Mouse (Mus musculus) ES-E14 (cell line): ENCODE data around the gene Trappc5. TPM values are rescaled to one million over a fixed set of nuclear protein-coding genes. Genes with fewer than 3 reads are reported as not detected.

ENCODE experiments used
- DNase-seq: peaks from one replicate; pipeline ENCODE4 v3.0.0-alpha.2; 2013; ENCODE audit warnings: low read depth, low spot score
- H3K27ac ChIP-seq: 2 replicates; pipeline ENCODE4 v1.5.1; 2012; ENCODE audit warnings: low read depth, mild to moderate bottlenecking, low read length, moderate library complexity, mixed read lengths; ENCODE audit not compliant: poor library complexity, insufficient read depth, severe bottlenecking
- H3K36me3 ChIP-seq: 2 replicates; pipeline ENCODE4 v1.6.1; 2012; ENCODE audit warnings: mild to moderate bottlenecking, low read length, moderate library complexity, mixed read lengths; ENCODE audit not compliant: control insufficient read depth, poor library complexity, insufficient read depth, severe bottlenecking
- H3K4me1 ChIP-seq, 2 experiments: fragments of 150-350 bp in 1 of 2; sonication (generic) in 1 of 2; 2 replicates each; pipeline ENCODE4 v1.6.1; 2012; ENCODE audit warnings: low read length in 2 of 2, mild to moderate bottlenecking in 1 of 2, mixed read lengths in 1 of 2; ENCODE audit not compliant: control insufficient read depth in 2 of 2, insufficient read depth in 2 of 2, poor library complexity in 1 of 2
- H3K4me3 ChIP-seq, 2 experiments: fragments of 150-350 bp in 1 of 2; sonication (generic) in 1 of 2; 2 replicates each; pipeline ENCODE4 v1.5.1; 2012; ENCODE audit warnings: low read length in 2 of 2, low read depth in 1 of 2, mild to moderate bottlenecking in 1 of 2, mixed read lengths in 1 of 2; ENCODE audit not compliant: insufficient read depth in 1 of 2, poor library complexity in 1 of 2, severe bottlenecking in 1 of 2
- H3K9ac ChIP-seq: 2 replicates; pipeline ENCODE4 v1.6.1; 2012; ENCODE audit warnings: low read depth, mild to moderate bottlenecking, low read length, mixed read lengths; ENCODE audit not compliant: poor library complexity, insufficient read depth, severe bottlenecking
- H3K9me3 ChIP-seq: fragments of 150-350 bp; sonication (generic); 2 replicates; pipeline ENCODE4 v1.6.1; 2012; ENCODE audit warnings: low read depth, mild to moderate bottlenecking, low read length; ENCODE audit not compliant: control insufficient read depth, insufficient read depth
- CHD2 ChIP-seq: IDR thresholded peaks from 2 replicates; pipeline ENCODE4 v1.6.1; 2014; ENCODE audit warnings: mild to moderate bottlenecking, low read depth, low read length, inconsistent platforms
- HCFC1 ChIP-seq: IDR thresholded peaks from 2 replicates; pipeline ENCODE4 v1.6.1; 2012; ENCODE audit warnings: low read length, inconsistent platforms, borderline replicate concordance; ENCODE audit not compliant: insufficient read depth
- MAFK ChIP-seq: IDR thresholded peaks from 2 replicates; pipeline ENCODE4 v1.6.1; 2014; ENCODE audit warnings: mild to moderate bottlenecking, low read depth, low read length, inconsistent platforms; ENCODE audit not compliant: insufficient read depth
- ZC3H11A ChIP-seq: IDR thresholded peaks from 2 replicates; pipeline ENCODE4 v1.6.1; 2012; ENCODE audit warnings: low read depth, mild to moderate bottlenecking, inconsistent platforms, low read length, borderline replicate concordance
- ZNF384 ChIP-seq: IDR thresholded peaks from 2 replicates; pipeline ENCODE4 v1.6.1; 2012; ENCODE audit warnings: low read depth, low read length, inconsistent platforms
- in situ Hi-C, 2 experiments: fragments of 600-800 bp; cut with MboI; formaldehyde crosslinking; loops; one replicate each; pipeline ENCODE4 v1.15.1; 2025; ENCODE audit warnings: low sequenced_read_pairs in 2 of 2, inconsistent platforms in 1 of 2; ENCODE audit not compliant: unreplicated experiment in 2 of 2
- total RNA-seq: library from RNA; depleted of rRNA; stranded (reverse); fragments of 300-350 nt; gene quantifications from 2 replicates; pipeline ENCODE4 v1.2.3, GENCODE M21; 2012

Gene Trappc5
- total RNA-seq, 1 experiment: 20.4 TPM

DNA sequence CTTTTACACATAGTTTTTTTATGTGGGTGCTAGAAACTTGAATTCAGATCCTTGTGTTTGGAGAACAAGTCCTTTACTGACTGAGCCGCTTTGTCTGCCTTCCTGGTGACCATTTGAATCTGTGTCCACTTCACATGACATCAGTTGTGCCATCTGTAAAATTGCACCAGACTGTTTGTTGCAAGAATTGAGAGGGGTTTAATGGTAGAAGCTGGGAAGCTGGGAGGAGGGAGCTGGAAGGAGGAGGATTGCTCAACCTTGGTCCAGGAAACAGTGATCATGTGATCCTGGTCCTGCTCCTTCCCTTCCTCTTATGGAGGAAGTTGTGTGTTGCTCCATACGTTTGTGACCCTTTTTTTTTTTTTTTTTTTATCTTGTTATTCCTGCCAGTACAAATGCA lies 27.8 kb upstream of the Trappc5 start:
- no peak overlapping the region for H3K9ac ChIP-seq
- H3K4me1 ChIP-seq: peaks cover 0 to 13% of the 10 kb centered on the region in 2 experiments; a peak in 3 of 4 replicates
- DNase-seq: no peak
- H3K9me3 ChIP-seq: no peaks in the 10 kb centered on the region
- in situ Hi-C loops: no loop called here
- no peak overlapping the region for H3K4me3 ChIP-seq
- no peaks in the 10 kb centered on the region; the same call in 1 of the 2 replicates for H3K36me3 ChIP-seq
- TF ChIP-seq HCFC1 (no peak), ZC3H11A (no peak), ZNF384 (no peak), CHD2 (no peak), MAFK (no peak)
- no peak overlapping the region for H3K27ac ChIP-seq

DNA sequence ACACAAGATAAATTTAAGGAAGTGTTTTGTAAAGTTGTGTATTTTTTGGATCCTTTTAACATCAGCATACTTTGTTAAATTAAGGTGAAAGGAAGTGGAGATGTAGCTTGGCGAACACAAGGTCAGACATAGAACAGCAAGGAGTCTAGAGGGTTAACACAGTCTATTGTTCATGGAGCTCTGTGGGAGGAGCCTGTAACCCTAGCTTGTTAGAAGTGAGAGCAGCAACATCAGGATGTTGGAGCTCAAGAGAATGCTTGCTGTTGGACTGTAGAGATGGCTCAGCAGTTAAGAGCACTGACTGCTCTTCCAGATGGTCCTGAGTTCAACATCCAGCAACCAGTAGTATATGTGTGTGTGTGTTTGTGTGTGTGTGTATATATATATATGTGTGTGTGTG lies 27.1 kb upstream of the Trappc5 start:
- in situ Hi-C loops: no loop called here
- Histone ChIP-seq H3K36me3 (no peaks in the 10 kb centered on the region), H3K9ac (no peak overlapping the region), H3K27ac (no peak overlapping the region), H3K4me1 (peaks cover 0 to 13% of the 10 kb centered on the region in 2 experiments; a peak in 3 of 4 replicates), H3K4me3 (no peak overlapping the region), H3K9me3 (no peaks in the 10 kb centered on the region)
- no peak for TF ChIP-seq MAFK
- TF ChIP-seq CHD2: no peak
- TF ChIP-seq ZNF384: no peak
- TF ChIP-seq HCFC1: no peak
- TF ChIP-seq ZC3H11A: no peak
- no peak for DNase-seq

DNA sequence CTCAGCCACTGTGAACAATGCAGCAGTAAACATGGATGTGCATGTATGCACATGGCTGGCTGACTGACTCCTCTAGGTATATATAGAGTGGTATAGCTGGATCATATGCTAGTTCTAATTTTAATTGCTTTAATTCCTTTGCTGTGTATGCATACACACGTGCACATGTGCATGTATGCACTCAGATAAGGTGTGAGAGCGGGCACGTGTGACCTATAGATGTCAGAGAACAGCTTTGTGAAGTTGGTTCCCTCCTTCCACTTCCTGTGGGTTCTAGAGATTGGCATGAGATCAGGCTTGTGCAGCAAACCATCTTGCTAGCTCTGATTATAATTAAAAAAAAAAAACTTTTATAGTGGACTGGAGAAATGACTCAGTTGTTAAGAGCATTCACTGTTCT lies 23.3 kb upstream of the Trappc5 start:
- peaks cover 0 to 8% of the 10 kb centered on the region in 2 experiments; a peak in 1 of 4 replicates for H3K4me1 ChIP-seq
- in situ Hi-C loops: no loop called here
- no peak overlapping the region for H3K4me3 ChIP-seq
- no peaks in the 10 kb centered on the region for H3K9me3 ChIP-seq
- no peak overlapping the region for H3K9ac ChIP-seq
- no peak overlapping the region for H3K27ac ChIP-seq
- DNase-seq: no peak
- H3K36me3 ChIP-seq: no peaks in the 10 kb centered on the region
- TF ChIP-seq HCFC1: no peak
- TF ChIP-seq MAFK: no peak
- TF ChIP-seq ZNF384: no peak
- TF ChIP-seq CHD2: no peak
- TF ChIP-seq ZC3H11A: no peak

DNA sequence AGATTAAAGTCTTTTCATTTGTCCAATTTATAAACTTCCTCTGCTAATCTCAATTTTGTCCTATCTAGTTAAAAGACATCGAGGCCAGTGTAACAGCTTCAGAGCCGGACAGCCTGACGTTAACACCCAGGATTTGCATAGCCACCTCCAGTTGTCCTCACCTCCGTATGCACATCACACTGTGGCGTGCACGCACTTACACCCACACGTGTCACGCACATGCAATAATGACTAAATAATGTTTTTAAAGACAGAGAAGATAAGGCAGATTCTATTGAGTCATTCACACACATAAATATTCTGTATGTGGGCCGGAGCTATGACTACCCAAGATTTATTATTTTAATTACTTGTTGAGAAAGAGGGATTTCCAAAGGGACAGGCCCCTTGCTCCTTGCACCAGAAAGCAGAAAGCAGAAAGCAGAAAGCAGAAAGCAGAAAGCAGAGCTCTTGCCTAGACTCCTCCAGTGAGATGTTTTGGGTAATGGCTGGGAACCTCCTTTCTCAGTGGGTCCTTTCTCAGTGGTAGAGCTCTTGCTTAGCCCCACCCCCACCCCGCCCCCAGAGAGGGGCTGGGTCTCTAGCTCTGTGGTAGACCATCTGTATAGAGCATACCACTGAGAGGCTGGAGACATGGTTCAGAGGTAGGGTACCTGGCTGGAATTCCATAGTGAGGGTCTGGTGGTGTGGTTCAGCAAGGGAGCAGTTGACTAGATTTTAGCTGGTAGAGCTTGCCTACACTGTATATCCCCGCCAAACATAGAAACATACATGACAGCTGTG lies 21.2 kb upstream of the Trappc5 start:
- Histone ChIP-seq H3K9me3 (no peaks in the 10 kb centered on the region), H3K9ac (no peak overlapping the region), H3K36me3 (no peaks in the 10 kb centered on the region), H3K4me3 (no peak overlapping the region), H3K4me1 (peaks cover 0 to 5% of the 10 kb centered on the region in 2 experiments; a peak in 1 of 4 replicates), H3K27ac (no peak overlapping the region)
- no peak for TF ChIP-seq MAFK
- no peak for TF ChIP-seq HCFC1
- no peak for TF ChIP-seq CHD2
- no peak for TF ChIP-seq ZC3H11A
- no peak for TF ChIP-seq ZNF384
- in situ Hi-C loops: no loop called here
- DNase-seq: no peak
